Comparison of ENCODE assay signal across 8 mouse cellular contexts in the genomic region with DNA sequence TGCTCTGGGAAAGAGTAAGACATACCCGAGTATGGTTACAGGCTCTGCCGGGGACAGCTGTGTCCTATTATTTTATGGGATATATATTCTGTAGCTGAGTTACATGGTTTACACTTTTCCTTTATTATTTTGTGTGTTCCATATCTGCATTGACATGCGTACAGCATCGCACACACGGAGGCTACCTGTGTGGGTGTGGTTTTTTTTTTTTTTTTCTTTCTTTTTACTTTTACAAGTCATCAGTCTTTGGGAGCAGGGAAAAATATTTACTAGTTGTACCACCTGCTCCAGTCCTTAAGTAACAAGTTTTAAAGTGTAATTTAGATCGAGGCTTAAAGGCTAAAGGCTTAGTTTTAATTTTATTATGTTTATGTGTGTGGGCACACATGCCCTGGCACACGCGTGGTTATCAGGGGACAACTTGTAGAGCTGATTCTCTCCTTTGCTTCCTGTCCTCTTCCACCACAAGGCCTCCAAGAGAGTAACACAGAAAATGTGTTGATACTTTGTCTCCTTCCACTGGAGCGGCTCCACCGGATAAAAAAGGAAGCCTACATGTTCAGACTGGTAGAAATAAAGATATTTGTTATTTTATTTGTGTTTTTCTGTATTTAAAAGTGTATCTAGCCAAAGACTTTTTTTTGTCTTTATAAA. TPM values are rescaled to one million over a fixed set of nuclear protein-coding genes. Genes with fewer than 3 reads are reported as not detected.
DNase-seq lines count a peak whose midpoint lies in the region; ATAC-seq and TF ChIP-seq lines count a peak whose summit lies in the region.

No protein-coding gene starts in this region.

- peaks cover 3% of the 10 kb centered on the region for H3K4me1 ChIP-seq in lung, adult 2 months (ENCODE audit: control insufficient read depth, insufficient read depth, low read length)
- H3K4me1 ChIP-seq in hindbrain, embryonic 15.5 days (replicated peaks) = peaks cover 18% of the 10 kb centered on the region
- H3K4me1 ChIP-seq in midbrain, embryonic 11.5 days (ENCODE audit: control insufficient read depth, insufficient read depth, low read length) = peaks cover 7% of the 10 kb centered on the region; the same call in 1 of the 2 replicates

- no peaks in the 10 kb centered on the region for H3K36me3 ChIP-seq in hindbrain, embryonic 15.5 days
- H3K36me3 ChIP-seq in midbrain, embryonic 11.5 days (ENCODE audit: control insufficient read depth, insufficient read depth, low read length) = no peaks in the 10 kb centered on the region

- H3K4me3 ChIP-seq in lung, adult 2 months (replicated peaks; ENCODE audit: extremely low read depth, low read depth, low read length) = peak overlapping the region; percentile 96
- H3K4me3 ChIP-seq in hindbrain, embryonic 15.5 days = peak overlapping the region; percentile 70
- H3K4me3 ChIP-seq in midbrain, embryonic 11.5 days (ENCODE audit: low read depth, low read length) = peak overlapping the region; percentile 56

- peak overlapping the region; percentile 60 for H3K4me2 ChIP-seq in hindbrain, embryonic 15.5 days
- H3K4me2 ChIP-seq in midbrain, embryonic 11.5 days = peak overlapping the region; percentile 66

- H3K9ac ChIP-seq in hindbrain, embryonic 15.5 days = peak overlapping the region; percentile 75
- H3K9ac ChIP-seq in midbrain, embryonic 11.5 days (ENCODE audit: low read length) = peak overlapping the region; percentile 88

- H3K9me3 ChIP-seq in hindbrain, embryonic 15.5 days = no peaks in the 10 kb centered on the region
- H3K9me3 ChIP-seq in midbrain, embryonic 11.5 days (ENCODE audit: control insufficient read depth, low read length) = no peaks in the 10 kb centered on the region

- WGBS in lung, adult 2 months = 28% methylated on average over 10 of the region's 10 CpGs
- WGBS in hindbrain, embryonic 15.5 days = 52% methylated on average over 10 of the region's 10 CpGs
- WGBS in midbrain, embryonic 11.5 days = 53% methylated on average over 10 of the region's 10 CpGs

- TF ChIP-seq POLR2A in lung, adult 2 months (IDR thresholded peaks at IDR 0.05; ENCODE audit: borderline replicate concordance, extremely low read depth, low read depth, low read length) = no peak

- TF ChIP-seq CTCF in lung, adult 2 months (IDR thresholded peaks at IDR 0.05; ENCODE audit: insufficient read depth, low read length) = no peak

- peak overlapping the region; percentile 89 for H3K27ac ChIP-seq in hindbrain, embryonic 15.5 days (replicated peaks)
- peak overlapping the region; percentile 75 for H3K27ac ChIP-seq in midbrain, embryonic 11.5 days (ENCODE audit: low read depth, low read length)

- ATAC-seq in common myeloid progenitor, adult 5-6 weeks (replicated peaks; ENCODE audit: low read depth, poor library complexity, severe bottlenecking) = peak; percentile 38
- ATAC-seq in hindbrain, embryonic 15.5 days (ENCODE audit: low FRiP score, low read depth) = no peak; the same call in 1 of the 2 replicates
- no peak for ATAC-seq in midbrain, embryonic 11.5 days (ENCODE audit: low FRiP score)

- no peak for DNase-seq in lung, adult 2 months
- DNase-seq in lung, adult 18-20 months = no peak
- DNase-seq in midbrain, embryonic 11.5 days (ENCODE audit: low spot score, missing footprints) = no peak
- no peak for DNase-seq in adrenal gland, adult 8-10 months
- DNase-seq in cerebellum, adult 11 months = no peak
- no peak for DNase-seq in yolk sac, embryonic 10.5 days (ENCODE audit: low spot score)

- no peaks in the 10 kb centered on the region for H3K27me3 ChIP-seq in hindbrain, embryonic 15.5 days
- no peaks in the 10 kb centered on the region for H3K27me3 ChIP-seq in midbrain, embryonic 11.5 days (ENCODE audit: control insufficient read depth, insufficient read depth, low read length)

RNA-seq across cellular contexts. Expression of a gene that starts 0.5 kb away (rescaled TPM):
- polyA plus RNA-seq in lung, adult 2 months (2012; rRNA removed) = 49.3 and 63.2 TPM in 2 replicates
- 80.7 and 80.8 TPM in 2 replicates for total RNA-seq in common myeloid progenitor, adult 5-6 weeks (2017)
- 17.2 and 17.3 TPM in 2 replicates for polyA plus RNA-seq in hindbrain, embryonic 15.5 days (2015; fragmentation: Nextera tagmentation; extraction: Ambion mirVana)
- 19.1 and 20.9 TPM in 2 replicates for polyA plus RNA-seq in midbrain, embryonic 11.5 days (2014; fragmentation: Nextera tagmentation; extraction: Ambion mirVana)
- 100 to 1,000 TPM; 108 to 144 (median 125) TPM for total RNA-seq in adrenal gland, adult 8-10 months (2022)

RNA-seq across cellular contexts. Expression of a gene that starts 15.0 kb away (rescaled TPM):
- 0.11 and 0.14 TPM in 2 replicates for polyA plus RNA-seq in lung, adult 2 months (2012; rRNA removed)
- not detected in 2 replicates for total RNA-seq in common myeloid progenitor, adult 5-6 weeks (2017)
- polyA plus RNA-seq in hindbrain, embryonic 15.5 days (2015; fragmentation: Nextera tagmentation; extraction: Ambion mirVana) = not detected in 2 replicates
- not detected in 2 replicates for polyA plus RNA-seq in midbrain, embryonic 11.5 days (2014; fragmentation: Nextera tagmentation; extraction: Ambion mirVana)
- 1 to 10 TPM in 1 of 4 experiments, under 1 TPM in 3; 0.17 to 1.0 (median 0.76) TPM for total RNA-seq in adrenal gland, adult 8-10 months (2022)
